Mouse (Mus musculus): ENCODE data around the gene Ufd1. TPM values are rescaled to one million over a fixed set of nuclear protein-coding genes. Genes with fewer than 3 reads are reported as not detected.

The Ufd1 gene
- polyA plus RNA-seq, 1 experiment from 2014 or later = 49.2 TPM

Other genes starting within 250 kb of the Ufd1 start
- 10.5 and 12.4 TPM in 2 replicates for gene Tbx1, start 221.1 kb upstream of the Ufd1 start, polyA plus RNA-seq (2014; fragmentation: Nextera tagmentation; extraction: Ambion mirVana)
- 3.0 and 3.1 TPM in 2 replicates for gene Gp1bb, start 189.4 kb upstream of the Ufd1 start, polyA plus RNA-seq (2014; fragmentation: Nextera tagmentation; extraction: Ambion mirVana)
- 2.4 and 2.6 TPM in 2 replicates for gene Gm49601, start 185.4 kb upstream of the Ufd1 start, polyA plus RNA-seq (2014; fragmentation: Nextera tagmentation; extraction: Ambion mirVana)
- 34.1 and 43.5 TPM in 2 replicates for gene Sept5, start 181.8 kb upstream of the Ufd1 start, polyA plus RNA-seq (2014; fragmentation: Nextera tagmentation; extraction: Ambion mirVana)
- gene Cldn5, start 34.9 kb upstream of the Ufd1 start, polyA plus RNA-seq (2014; fragmentation: Nextera tagmentation; extraction: Ambion mirVana) = 35.4 and 39.5 TPM in 2 replicates
- gene Cdc45, start 208 bp downstream of the Ufd1 start, polyA plus RNA-seq (2014; fragmentation: Nextera tagmentation; extraction: Ambion mirVana) = 34.5 and 37.8 TPM in 2 replicates
- 20.1 and 22.2 TPM in 2 replicates for gene 2510002D24Rik, start 24.8 kb downstream of the Ufd1 start, polyA plus RNA-seq (2014; fragmentation: Nextera tagmentation; extraction: Ambion mirVana)
- gene Gm28539, start 24.8 kb downstream of the Ufd1 start, polyA plus RNA-seq (2014; fragmentation: Nextera tagmentation; extraction: Ambion mirVana) = not detected in 2 replicates
- gene Mrpl40, start 65.1 kb downstream of the Ufd1 start, polyA plus RNA-seq (2014; fragmentation: Nextera tagmentation; extraction: Ambion mirVana) = 57.3 and 60.9 TPM in 2 replicates
- 10.8 and 14.7 TPM in 2 replicates for gene Hira, start 65.3 kb downstream of the Ufd1 start, polyA plus RNA-seq (2014; fragmentation: Nextera tagmentation; extraction: Ambion mirVana)

All from embryonic facial prominence, embryonic 14.5 days (tissue).